Mouse (Mus musculus) brain, embryonic 14.5 days (tissue): ENCODE measurements around the gene Zfc3h1. TPM values are rescaled to one million over a fixed set of nuclear protein-coding genes. Genes with fewer than 3 reads are reported as not detected.

Source experiments
- DNase-seq: peaks from one replicate; pipeline ENCODE4 v3.0.0-alpha.2; 2011; ENCODE audit warnings: low read depth
- CTCF ChIP-seq: fragments of 200-500 bp; IDR thresholded peaks from 2 replicates; pipeline ENCODE4 v1.5.1; 2012; ENCODE audit warnings: inconsistent platforms, mild to moderate bottlenecking, moderate library complexity, borderline replicate concordance; ENCODE audit not compliant: insufficient read depth, insufficient read length; ENCODE audit errors: extremely low read depth
- POLR2A ChIP-seq: fragments of 200-500 bp; IDR thresholded peaks from 2 replicates; pipeline ENCODE4 v1.6.1; 2012; ENCODE audit warnings: mild to moderate bottlenecking, inconsistent platforms, borderline replicate concordance; ENCODE audit not compliant: poor library complexity, insufficient read depth, insufficient read length, severe bottlenecking; ENCODE audit errors: extremely low read depth
- polyA plus RNA-seq: library from polyadenylated mRNA; depleted of rRNA; stranded (reverse); fragments of >200 nt; gene quantifications from 2 replicates; pipeline ENCODE4 v1.2.3, GENCODE M21; 2012

Zfc3h1 gene
- polyA plus RNA-seq, 1 experiment, result 105 TPM

DNA sequence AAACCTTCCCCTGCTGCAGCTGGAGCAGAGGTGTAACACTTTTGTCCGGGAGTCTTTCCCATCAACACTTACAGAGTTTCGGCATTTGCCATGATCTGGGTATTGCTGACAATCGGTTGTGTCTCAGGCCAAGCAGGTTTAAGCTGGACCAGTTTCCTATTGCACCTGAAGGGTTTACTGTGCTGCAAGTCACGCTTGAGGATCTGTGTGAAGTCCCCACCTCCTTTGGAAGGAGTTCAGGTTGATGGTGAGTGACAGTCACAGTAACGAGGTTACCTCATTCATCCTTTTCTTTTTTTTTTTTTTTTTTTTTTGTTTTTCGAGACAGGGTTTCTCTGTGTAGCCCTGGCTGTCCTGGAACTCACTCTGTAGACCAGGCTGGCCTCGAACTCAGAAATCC is 28.7 kb upstream of the Zfc3h1 start:
- TF ChIP-seq POLR2A (no peak), CTCF (no peak)
- no peak for DNase-seq

GRCm38 (mm10) chr10:115358216-115358919 is 26.4 kb upstream of the Zfc3h1 start:
- TF ChIP-seq POLR2A, result no peak
- TF ChIP-seq CTCF, result no peak
- DNase-seq, result no peak

GRCm38 (mm10) chr10:115359066-115359465 is 25.7 kb upstream of the Zfc3h1 start:
- TF ChIP-seq CTCF (no peak), POLR2A (no peak)
- DNase-seq, result no peak

DNA sequence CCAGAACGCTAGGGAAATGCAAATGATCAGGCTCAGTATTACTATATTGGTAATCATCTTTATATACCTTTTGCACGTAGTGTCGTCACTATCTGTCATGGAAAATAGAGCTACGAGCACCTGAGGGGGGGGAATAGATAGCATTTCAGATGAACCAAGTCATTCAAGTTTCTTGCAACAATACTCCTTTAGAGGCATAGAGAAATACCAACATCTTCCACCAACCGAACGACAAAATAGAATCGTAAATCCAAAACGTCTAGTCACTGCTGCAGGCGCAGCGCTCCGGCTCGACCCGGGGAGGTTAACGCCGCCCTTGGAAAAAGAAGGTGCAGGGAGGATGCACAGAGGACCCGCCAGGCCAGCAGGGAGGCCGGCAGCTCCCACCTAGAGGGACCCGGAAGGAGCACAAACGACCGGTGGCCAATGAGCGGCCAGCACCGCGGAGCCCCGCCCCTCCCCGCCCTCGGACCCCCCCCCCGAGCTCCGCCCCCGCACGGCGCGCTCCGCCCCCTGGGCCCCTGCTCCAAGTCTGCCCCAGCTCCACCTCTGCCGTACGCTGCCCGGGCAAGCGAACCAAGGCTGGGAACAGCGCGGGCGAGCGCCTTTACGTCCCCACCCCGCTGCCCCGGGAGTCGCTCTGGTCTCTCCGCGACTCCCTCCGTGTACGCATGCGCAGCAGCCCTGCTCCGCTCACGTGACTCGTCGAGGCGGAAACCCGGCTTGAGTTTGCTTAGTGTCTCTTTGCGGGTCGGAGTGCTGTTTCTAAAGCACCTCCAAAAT is 22.7 kb upstream of the Zfc3h1 start, which contains the start of gene Tmem19:
TSS of gene Tmem19 (minus strand) at position 662 of the 783 bp plus-strand sequence.
- peak; percentile 98 for DNase-seq

GRCm38 (mm10) chr10:115362623-115362964 is 22.2 kb upstream of the Zfc3h1 start:
- TF ChIP-seq CTCF (no peak), POLR2A (no peak)
- DNase-seq, result no peak

More for the DNA sequence above, 22.7 kb upstream of the Zfc3h1 start, which contains the start of gene Tmem19:
- TF ChIP-seq CTCF, result peak; percentile 8; the same call in 1 of the 2 replicates
- TF ChIP-seq POLR2A, result peak; percentile 73

- TF ChIP-seq CTCF, result no peak
- TF ChIP-seq POLR2A, result no peak
- peak; percentile 5 for DNase-seq
Measured at GRCm38 (mm10) chr10:115363151-115363550, 21.6 kb upstream of the Zfc3h1 start.

DNA sequence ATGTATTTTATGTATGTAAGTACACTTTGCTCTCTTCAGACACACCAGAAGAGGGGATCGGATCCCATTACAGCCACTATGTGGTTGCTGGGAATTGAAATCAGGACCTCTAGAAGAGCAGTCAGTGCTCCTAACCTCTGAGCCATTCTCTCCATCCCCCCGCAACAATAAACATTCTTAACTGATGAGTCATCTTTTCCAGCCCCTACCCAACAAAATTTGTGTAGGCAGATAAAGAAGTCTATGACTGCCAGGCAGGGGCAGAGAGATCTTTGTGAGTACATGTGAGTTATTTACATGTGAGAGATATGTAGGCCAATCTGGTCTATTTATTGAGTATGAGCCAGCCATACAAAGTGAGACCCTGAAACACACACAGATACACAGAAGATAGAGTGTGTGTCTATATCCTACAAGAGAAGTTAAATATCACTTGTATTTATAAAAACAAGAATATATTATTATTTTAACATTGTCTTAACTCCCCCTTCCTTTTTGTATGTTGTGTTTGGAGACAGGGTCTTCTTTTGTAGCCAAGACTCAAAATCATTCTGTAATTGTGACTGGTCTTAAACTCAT is 3.2 kb upstream of the Zfc3h1 start:
- TF ChIP-seq POLR2A (no peak), CTCF (no peak)
- peak; percentile 8 for DNase-seq

DNA sequence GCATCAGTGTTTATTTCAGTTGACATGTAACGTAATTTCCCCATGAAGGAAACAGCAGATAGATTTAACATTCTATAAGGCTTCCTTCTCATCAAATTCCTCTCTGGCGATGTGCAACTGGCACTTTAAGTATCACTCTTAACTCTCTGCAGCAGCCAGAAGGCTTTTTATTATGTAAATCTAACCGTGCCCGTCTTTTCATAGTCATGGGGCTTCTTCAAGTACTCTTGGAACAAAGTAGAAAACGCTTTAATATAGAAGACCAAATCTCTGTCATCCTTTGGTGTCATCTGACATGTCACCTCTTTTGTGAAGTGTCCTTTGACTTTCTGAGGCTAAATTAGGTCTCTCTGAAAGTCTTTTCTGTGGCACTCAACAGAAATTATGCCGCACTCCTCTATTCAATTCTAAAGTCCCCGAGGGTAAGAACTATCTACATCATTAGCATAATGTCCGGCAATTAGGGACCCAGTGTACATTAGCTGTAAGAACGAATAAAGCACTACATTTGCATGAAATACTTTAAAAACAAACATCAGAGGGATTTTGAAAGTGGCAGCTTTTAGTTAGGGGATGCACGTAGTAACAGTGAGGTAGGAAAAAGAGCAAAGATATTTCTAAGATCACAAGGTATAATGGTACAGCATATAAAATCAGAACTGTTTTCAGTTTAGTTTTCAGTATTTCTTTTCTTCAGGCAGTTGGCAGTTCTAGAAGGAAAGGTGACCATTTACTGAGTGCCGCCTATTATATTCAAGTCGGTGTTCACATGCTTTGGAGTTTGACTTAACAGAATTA is 1.7 kb upstream of the Zfc3h1 start:
- TF ChIP-seq CTCF (no peak), POLR2A (no peak)
- peak; percentile 89 for DNase-seq

DNA sequence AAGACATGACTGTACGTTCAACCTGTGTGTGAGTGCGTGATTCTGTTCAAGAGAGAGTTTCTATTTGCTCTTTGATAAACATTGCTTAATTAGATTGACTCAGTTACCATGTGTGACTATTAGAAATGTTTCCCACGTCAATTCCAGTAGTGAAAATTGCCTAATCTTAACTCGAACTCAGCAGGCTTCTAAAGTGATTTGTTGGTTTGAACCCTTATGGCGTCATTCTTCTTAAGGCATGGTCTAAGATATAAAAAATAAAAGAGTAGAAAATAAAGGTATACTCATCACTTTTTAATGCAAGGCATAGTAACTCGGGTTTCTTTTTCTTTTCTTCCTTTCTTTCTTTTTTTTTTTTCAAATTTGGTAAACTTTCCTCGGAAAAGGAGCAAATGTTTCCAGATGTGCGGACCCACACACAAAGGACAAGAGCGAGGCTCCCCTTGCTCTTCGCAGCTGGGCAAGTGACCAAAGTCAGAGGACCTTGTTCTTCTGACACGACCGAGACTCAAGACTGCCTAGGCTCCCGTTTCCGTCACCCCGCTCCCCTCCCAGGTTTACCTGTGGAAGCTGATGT is 1.0 kb upstream of the Zfc3h1 start:
- peak; percentile 67 for DNase-seq
- TF ChIP-seq CTCF, result no peak
- no peak for TF ChIP-seq POLR2A

DNA sequence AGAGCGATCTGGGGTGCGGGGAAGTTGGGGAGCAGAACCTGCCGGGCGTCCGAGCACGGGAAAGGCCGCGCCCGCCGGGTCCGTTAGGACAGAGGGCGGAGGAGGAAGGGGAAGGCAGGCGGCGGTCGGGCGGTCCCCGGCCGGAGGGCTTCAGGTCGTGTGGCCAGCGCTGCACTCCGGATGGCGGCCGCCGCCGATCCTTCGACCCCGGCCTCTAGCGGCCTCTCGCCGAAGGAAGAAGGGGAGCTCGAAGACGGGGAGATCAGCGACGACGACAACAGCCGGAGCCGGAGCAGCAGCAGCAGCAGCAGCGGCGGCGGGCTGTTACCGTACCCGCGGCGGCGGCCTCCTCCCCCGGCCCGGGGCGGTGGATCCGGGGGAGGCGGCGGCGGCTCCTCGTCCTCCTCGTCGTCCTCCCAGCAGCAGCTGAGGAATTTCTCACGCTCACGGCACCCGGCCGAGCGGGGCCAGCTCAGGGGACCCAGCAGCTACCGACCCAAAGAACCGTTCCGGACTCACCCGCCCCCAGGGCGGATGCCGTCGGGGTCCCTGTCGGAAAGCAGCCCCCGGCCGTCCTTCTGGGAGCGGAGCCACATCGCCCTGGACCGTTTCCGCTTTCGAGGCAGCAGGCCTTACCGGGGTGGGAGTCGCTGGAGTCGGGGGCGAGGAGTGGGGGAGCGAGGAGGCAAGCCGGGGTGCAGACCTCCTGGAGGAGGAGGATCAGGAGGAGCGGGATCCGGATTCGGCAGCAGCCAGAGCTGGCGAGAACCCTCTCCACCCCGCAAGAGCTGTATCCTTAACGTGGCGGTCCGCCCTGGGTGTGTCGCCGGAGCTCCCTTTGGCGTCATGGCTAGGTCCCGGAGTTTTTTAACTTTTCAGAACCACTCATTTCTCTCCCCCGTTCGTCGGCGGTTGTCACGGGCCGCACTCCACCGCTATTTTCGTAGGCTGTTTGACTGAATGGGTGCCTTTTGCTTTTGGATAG is 551 bp downstream of the Zfc3h1 start:
- TF ChIP-seq CTCF (no peak), POLR2A (peak; percentile 29; the same call in 1 of the 2 replicates)
- peak; percentile 69 for DNase-seq

- no peak for DNase-seq
- TF ChIP-seq POLR2A, result no peak
- no peak for TF ChIP-seq CTCF
Measured at GRCm38 (mm10) chr10:115387891-115388290, 3.1 kb downstream of the Zfc3h1 start.
